Mouse (Mus musculus) liver, embryonic 11.5 days (tissue): ENCODE data around the gene Mex3d. TPM values are rescaled to one million over a fixed set of nuclear protein-coding genes. Genes with fewer than 3 reads are reported as not detected.
"Not testable (repeated sequence)": the region's sequence is repeated elsewhere in the genome, so short reads cannot be mapped to it uniquely, and the experiment has no call there.

Experiments used
- ATAC-seq: fragments of 200-750 bp; cut with Nextera tagmentation; replicated peaks from 2 replicates; pipeline ENCODE4 v1.8.0; 2017; ENCODE audit warnings: moderate number of reproducible peaks, mild to moderate bottlenecking, moderate TSS enrichment, moderate library complexity; ENCODE audit not compliant: low FRiP score
- DNase-seq: peaks from one replicate; pipeline ENCODE4 v3.0.0-alpha.2; 2017; ENCODE audit warnings: low spot score
- H3K27ac ChIP-seq: fragments of 300-500 bp; sonication (generic); 2 replicates; pipeline ENCODE4 v1.5.1; 2014; ENCODE audit warnings: mild to moderate bottlenecking, low read depth, low read length, control low read depth
- H3K27me3 ChIP-seq: fragments of 300-500 bp; sonication (generic); replicated peaks from 2 replicates; pipeline ENCODE4 v1.6.1; 2014; ENCODE audit warnings: low read length, mixed read lengths; ENCODE audit not compliant: control insufficient read depth, insufficient read depth
- H3K36me3 ChIP-seq: fragments of 300-500 bp; sonication (generic); 2 replicates; pipeline ENCODE4 v1.6.1; 2014; ENCODE audit warnings: mild to moderate bottlenecking, low read length, moderate library complexity, mixed read lengths; ENCODE audit not compliant: control insufficient read depth, insufficient read depth
- H3K4me1 ChIP-seq: fragments of 300-500 bp; sonication (generic); replicated peaks from 2 replicates; pipeline ENCODE4 v1.6.1; 2014; ENCODE audit warnings: low read length, mixed read lengths; ENCODE audit not compliant: control insufficient read depth, insufficient read depth
- H3K4me2 ChIP-seq: fragments of 300-500 bp; sonication (generic); 2 replicates; pipeline ENCODE4 v1.6.1; 2014; ENCODE audit warnings: mild to moderate bottlenecking, control low read depth, moderate library complexity
- H3K4me3 ChIP-seq: fragments of 300-500 bp; sonication (generic); 2 replicates; pipeline ENCODE4 v1.5.1; 2014; ENCODE audit warnings: low read depth, low read length, control low read depth
- H3K9ac ChIP-seq: fragments of 300-500 bp; sonication (generic); 2 replicates; pipeline ENCODE4 v1.6.1; 2014; ENCODE audit warnings: low read depth, low read length, control low read depth
- H3K9me3 ChIP-seq: fragments of 300-500 bp; sonication (generic); 2 replicates; pipeline ENCODE4 v1.6.1; 2016; ENCODE audit warnings: low read length, inconsistent platforms, mixed read lengths; ENCODE audit not compliant: control insufficient read depth
- WGBS: fragments of 180-500 bp; shearing (Covaris S2); extraction: QIAGEN DNeasy Blood & Tissue Kit; methylation state at CpG from one replicate; pipeline ENCODE4 v1.1.7; 2014; 5-methylcytosine and 5-hydroxymethylcytosine counted together
- polyA plus RNA-seq: library from polyadenylated mRNA; unstranded; fragments of >200 nt; fragmentation: Nextera tagmentation; extraction: Ambion mirVana; gene quantifications from 2 replicates; pipeline ENCODE4 v1.2.1, GENCODE M21; 2014

Gene Mex3d
- polyA plus RNA-seq, 1 experiment from 2014 or later: 3.7 TPM

GRCm38 (mm10) chr10:80348244-80348781, 39.1 kb downstream of the Mex3d start, which contains the start of gene Adamtsl5:
Gene Adamtsl5 (minus strand): TSS chr10:80348412.
- Histone ChIP-seq H3K9ac (peak within 1 kb of the TSS; percentile 44; the same call in 1 of the 2 replicates), H3K4me2 (peak within 1 kb of the TSS; percentile 85), H3K4me1 (peaks cover 51% of the 10 kb centered on the region), H3K36me3 (no peaks in the 10 kb centered on the region), H3K27me3 (peaks cover 89% of the 10 kb centered on the region), H3K9me3 (no peaks in the 10 kb centered on the region), H3K27ac (no peak within 1 kb of the TSS), H3K4me3 (peak within 1 kb of the TSS; percentile 49)
- ATAC-seq (peak; percentile 48), DNase-seq (peak; percentile 81)
- 1% methylated on average over 42 of the region's 42 CpGs for WGBS

DNA sequence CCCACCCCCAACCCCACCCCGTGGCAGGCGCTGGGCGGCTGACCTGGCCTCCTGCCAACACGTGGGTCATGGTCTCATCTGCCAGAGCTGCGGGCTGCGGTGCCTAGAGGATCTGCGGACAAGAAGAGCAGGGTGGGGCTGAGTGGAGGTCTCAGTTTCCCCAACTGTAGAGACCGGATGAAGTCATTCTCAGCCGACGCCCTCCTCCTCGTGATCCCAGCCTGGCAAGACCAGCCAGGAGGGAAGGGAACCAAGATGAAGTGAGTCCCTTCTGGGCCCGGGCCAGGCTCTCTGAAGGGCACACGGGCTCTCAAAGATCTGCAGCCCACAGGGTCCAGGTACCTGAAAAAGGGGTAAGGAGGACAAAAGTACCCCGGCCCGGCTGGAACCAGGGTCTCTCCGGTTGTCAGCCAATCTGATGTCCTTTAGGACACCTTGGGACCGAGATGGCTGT, 39.9 kb downstream of the Mex3d start:
- DNase-seq: no peak
- Histone ChIP-seq H3K4me2 (peak overlapping the region; percentile 85), H3K27me3 (peaks cover 84% of the 10 kb centered on the region), H3K27ac (no peak overlapping the region), H3K9ac (no peak overlapping the region; the same call in 1 of the 2 replicates), H3K4me3 (peak overlapping the region; percentile 49), H3K36me3 (no peaks in the 10 kb centered on the region), H3K4me1 (peaks cover 48% of the 10 kb centered on the region), H3K9me3 (no peaks in the 10 kb centered on the region)
- no peak for ATAC-seq
- 19% methylated on average over 17 of the region's 17 CpGs for WGBS

DNA sequence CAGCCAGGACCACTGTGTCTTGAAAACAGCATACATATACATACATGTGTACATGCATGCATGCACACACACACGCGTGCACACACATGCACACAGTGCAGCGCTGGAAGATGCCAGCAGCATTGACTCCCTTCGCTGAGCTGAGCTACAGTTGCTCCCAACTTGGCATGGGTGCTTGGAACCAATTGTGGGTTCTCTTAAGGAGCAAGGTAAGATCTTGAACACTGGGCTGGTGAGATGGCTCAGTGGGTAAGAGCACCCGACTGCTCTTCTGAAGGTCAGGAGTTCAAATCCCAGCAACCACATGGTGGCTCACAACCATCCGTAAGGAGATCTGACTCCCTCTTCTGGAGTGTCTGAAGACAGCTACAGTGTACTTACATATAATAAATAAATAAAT, 41.5 kb downstream of the Mex3d start:
- Histone ChIP-seq H3K27me3 (peaks cover 84% of the 10 kb centered on the region), H3K4me1 (peaks cover 52% of the 10 kb centered on the region)
- not testable (repeated sequence) for H3K4me2 ChIP-seq, H3K4me3 ChIP-seq, H3K27ac ChIP-seq, H3K36me3 ChIP-seq, H3K9me3 ChIP-seq, ATAC-seq, DNase-seq, H3K9ac ChIP-seq
- WGBS: 72% methylated on average over 5 of the region's 6 CpGs

GRCm38 (mm10) chr10:80345122-80345521, 42.3 kb downstream of the Mex3d start:
- peak overlapping the region; percentile 36 for H3K4me3 ChIP-seq
- peaks cover 56% of the 10 kb centered on the region for H3K4me1 ChIP-seq
- 3% methylated on average over 16 of the region's 16 CpGs for WGBS
- no peaks in the 10 kb centered on the region for H3K9me3 ChIP-seq
- DNase-seq (no peak), ATAC-seq (peak; percentile 35)
- peak overlapping the region; percentile 70 for H3K4me2 ChIP-seq
- peaks cover 84% of the 10 kb centered on the region for H3K27me3 ChIP-seq
- H3K36me3 ChIP-seq: no peaks in the 10 kb centered on the region
- peak overlapping the region; percentile 63 for H3K9ac ChIP-seq
- H3K27ac ChIP-seq: peak overlapping the region; percentile 98

GRCm38 (mm10) chr10:80344131-80344661, 43.3 kb downstream of the Mex3d start:
- Histone ChIP-seq H3K27me3 (peaks cover 74% of the 10 kb centered on the region), H3K4me1 (peaks cover 58% of the 10 kb centered on the region), H3K36me3 (no peaks in the 10 kb centered on the region), H3K4me2 (peak overlapping the region; percentile 70), H3K27ac (peak overlapping the region; percentile 98), H3K4me3 (peak overlapping the region; percentile 36), H3K9me3 (no peaks in the 10 kb centered on the region), H3K9ac (peak overlapping the region; percentile 63)
- ATAC-seq (peak; percentile 77), DNase-seq (peak; percentile 75)
- WGBS: 20% methylated on average over 9 of the region's 9 CpGs

DNA sequence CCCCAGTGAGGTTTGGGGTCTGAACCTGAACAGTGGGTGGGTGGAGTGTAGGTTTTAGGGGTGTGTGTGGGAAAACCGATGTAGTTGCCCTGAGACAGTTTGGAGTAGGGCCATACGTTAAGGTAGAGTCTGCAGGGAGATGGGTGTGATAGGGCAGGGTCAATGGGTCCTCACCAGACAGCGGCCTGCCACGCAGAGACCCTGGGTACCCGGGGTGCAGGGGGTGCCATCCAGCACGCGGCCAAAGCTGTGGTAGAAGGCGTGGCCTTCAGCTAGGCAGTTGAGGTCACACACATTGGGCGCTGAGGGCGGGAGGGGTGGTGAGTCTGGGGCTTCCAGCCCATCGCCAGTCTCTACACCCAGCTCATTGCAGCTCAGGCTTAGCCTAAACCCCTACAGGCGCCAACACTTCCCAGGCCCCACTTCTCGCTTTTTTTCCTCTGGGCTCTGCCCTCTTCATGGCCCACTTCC, 44.0 kb downstream of the Mex3d start:
- 18% methylated on average over 13 of the region's 13 CpGs for WGBS

GRCm38 (mm10) chr10:80342749-80343424, 44.6 kb downstream of the Mex3d start:
- Histone ChIP-seq H3K4me1 (peaks cover 55% of the 10 kb centered on the region), H3K36me3 (no peaks in the 10 kb centered on the region), H3K4me3 (peak overlapping the region; percentile 36), H3K4me2 (peak overlapping the region; percentile 70), H3K27ac (no peak overlapping the region; the same call in 1 of the 2 replicates), H3K27me3 (peaks cover 61% of the 10 kb centered on the region), H3K9me3 (no peaks in the 10 kb centered on the region), H3K9ac (peak overlapping the region; percentile 27)
- 2% methylated on average over 29 of the region's 33 CpGs for WGBS
- DNase-seq (peak; percentile 72), ATAC-seq (peak; percentile 41)

More for the DNA sequence above, 44.0 kb downstream of the Mex3d start:
- DNase-seq (no peak), ATAC-seq (peak; percentile 9)
- Histone ChIP-seq H3K36me3 (no peaks in the 10 kb centered on the region), H3K27ac (peak overlapping the region; percentile 98), H3K4me3 (peak overlapping the region; percentile 36), H3K4me1 (peaks cover 58% of the 10 kb centered on the region), H3K9ac (peak overlapping the region; percentile 27), H3K9me3 (no peaks in the 10 kb centered on the region), H3K27me3 (peaks cover 67% of the 10 kb centered on the region), H3K4me2 (peak overlapping the region; percentile 70)

GRCm38 (mm10) chr10:80342305-80342748, 45.1 kb downstream of the Mex3d start:
- Histone ChIP-seq H3K27ac (no peak overlapping the region), H3K4me3 (peak overlapping the region; percentile 36), H3K36me3 (no peaks in the 10 kb centered on the region), H3K9ac (no peak overlapping the region), H3K27me3 (peaks cover 56% of the 10 kb centered on the region), H3K4me2 (peak overlapping the region; percentile 70), H3K4me1 (peaks cover 50% of the 10 kb centered on the region), H3K9me3 (no peaks in the 10 kb centered on the region)
- 4% methylated on average over 26 of the region's 26 CpGs for WGBS
- DNase-seq (no peak), ATAC-seq (no peak)
